Mouse (Mus musculus) myocyte (in vitro differentiated cells): ENCODE results near the gene N4bp2l2.

Source experiments
- CEBPB ChIP-seq: IDR thresholded peaks from 2 replicates; pipeline ENCODE4 v1.6.1; 2011; ENCODE audit warnings: mild to moderate bottlenecking, moderate library complexity; ENCODE audit not compliant: poor library complexity, insufficient read depth, severe bottlenecking
- E2F4 ChIP-seq: IDR thresholded peaks from one replicate; pipeline ENCODE4 v1.6.1; 2011; ENCODE audit warnings: mild to moderate bottlenecking, control low read depth, moderate library complexity; ENCODE audit not compliant: insufficient read depth
- MAX ChIP-seq: IDR thresholded peaks from one replicate; pipeline ENCODE4 v1.6.1; 2011; ENCODE audit warnings: low read depth, mild to moderate bottlenecking, control low read depth
- MYOD1 ChIP-seq, 3 experiments: IDR thresholded peaks; one replicate each; pipeline ENCODE4 v1.6.1; 2011; ENCODE audit warnings: control low read depth in 2 of 3, low read depth in 2 of 3, mild to moderate bottlenecking in 2 of 3, moderate library complexity in 1 of 3; ENCODE audit not compliant: insufficient read length in 2 of 3, control insufficient read depth in 1 of 3
- MYOG ChIP-seq, 3 experiments: IDR thresholded peaks; one replicate each; pipeline ENCODE4 v1.6.1; 2011; ENCODE audit warnings: control low read depth in 2 of 3, low read depth in 2 of 3, mild to moderate bottlenecking in 2 of 3; ENCODE audit not compliant: insufficient read length in 2 of 3, control insufficient read depth in 1 of 3, insufficient read depth in 1 of 3
- POLR2A ChIP-seq: IDR thresholded peaks from one replicate; pipeline ENCODE4 v1.6.1; 2011; ENCODE audit warnings: low read depth, mild to moderate bottlenecking, control low read depth, moderate library complexity; ENCODE audit not compliant: insufficient read length
- POLR2AphosphoS2 ChIP-seq: IDR thresholded peaks from one replicate; pipeline ENCODE4 v1.6.1; 2011; ENCODE audit warnings: low read depth, control low read depth; ENCODE audit not compliant: insufficient read length
- REST ChIP-seq: IDR thresholded peaks from one replicate; pipeline ENCODE4 v1.6.1; 2011; ENCODE audit warnings: mild to moderate bottlenecking, control low read depth, moderate library complexity; ENCODE audit not compliant: insufficient read depth, insufficient read length
- TCF12 ChIP-seq: IDR thresholded peaks from one replicate; pipeline ENCODE4 v1.6.1; 2011; ENCODE audit warnings: mild to moderate bottlenecking, control low read depth; ENCODE audit not compliant: poor library complexity, insufficient read depth, severe bottlenecking
- TCF3 ChIP-seq: IDR thresholded peaks from one replicate; pipeline ENCODE4 v1.6.1; 2011; ENCODE audit warnings: low read depth, control low read depth; ENCODE audit not compliant: insufficient read length

DNA sequence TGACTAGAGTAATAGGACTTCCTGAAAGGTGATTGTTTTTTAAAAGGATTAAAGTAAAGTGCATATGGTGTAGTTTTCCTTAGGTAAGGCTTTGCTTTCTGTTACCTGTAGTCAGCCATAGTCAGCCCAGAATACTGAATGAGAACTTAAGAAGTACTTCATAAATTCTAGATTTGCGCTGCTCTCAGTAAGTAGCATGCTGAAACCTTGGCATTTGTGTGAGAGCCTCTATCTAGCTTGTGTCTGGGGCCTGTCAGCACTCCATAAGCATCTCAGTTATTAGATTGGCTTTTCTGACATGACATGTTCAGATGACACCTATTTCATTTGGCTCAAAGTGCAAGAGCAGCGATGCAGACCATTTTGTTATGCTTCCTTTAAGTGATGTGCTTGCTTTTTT is 27.3 kb upstream of the N4bp2l2 start:
- TF ChIP-seq CEBPB (no peak), POLR2AphosphoS2 (no peak), POLR2A (no peak), MAX (no peak), MYOG (IDR thresholded peaks at IDR 0.05; ENCODE audit: control insufficient read depth in 1 of 3, insufficient read depth in 1 of 3, insufficient read length in 2 of 3, low read depth in 2 of 3) (no peak), E2F4 (no peak), REST (no peak), TCF3 (no peak), TCF12 (no peak), MYOD1 (IDR thresholded peaks at IDR 0.05; ENCODE audit: control insufficient read depth in 1 of 3, insufficient read length in 2 of 3, low read depth in 2 of 3) (no peak)
